Mouse (Mus musculus) left cerebral cortex, postnatal 10 days (tissue): ENCODE measurements around the gene Ttc28. TPM values are rescaled to one million over a fixed set of nuclear protein-coding genes. Genes with fewer than 3 reads are reported as not detected.
A peak's percentile ranks its signal among the peaks of the same experiment; 100 is the strongest.

Experiments used
- DNase-seq, 2 experiments: peaks; one replicate each; pipeline ENCODE4 v3.0.0; 2021 to 2022; ENCODE audit warnings: low spot score in 2 of 2, mixed read lengths in 1 of 2; ENCODE audit errors: extremely low spot score in 1 of 2
- intact Hi-C: fragments of 180-260 bp; cut with DNase I; formaldehyde crosslinking; loops from one replicate; pipeline ENCODE4 v1.15.1; 2025
- microRNA-seq: library from miRNA; unstranded; fragments of <30 nt; microRNA quantifications from one replicate; pipeline ENCODE4 v1.2.0, GENCODE M21; 2022
- total RNA-seq, 2 experiments: library from RNA; stranded (reverse); gene quantifications; 2 replicates each; pipeline ENCODE4 v1.2.3; 2021

Gene Ttc28
- total RNA-seq, 2 experiments from 2014 or later, result 22.3 to 30.9 TPM

DNA sequence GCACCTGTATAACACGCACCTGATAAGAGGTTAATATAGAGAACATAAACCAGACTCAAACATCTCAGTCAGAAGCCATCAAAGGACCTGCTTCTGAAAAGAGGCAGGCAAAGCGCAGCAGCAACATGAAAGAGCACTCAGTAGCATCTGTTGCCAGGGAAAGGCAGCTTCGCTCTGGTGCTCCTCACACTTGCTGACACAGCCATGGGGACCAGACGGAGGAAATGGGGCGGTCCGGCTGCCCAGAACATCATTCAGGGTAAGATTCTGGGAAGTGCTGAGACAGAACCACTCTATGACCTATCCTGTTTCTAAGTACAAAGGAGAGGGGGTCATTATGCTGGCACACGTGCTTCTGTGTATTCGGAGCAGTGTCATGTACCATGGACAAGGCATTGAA, 421.2 kb downstream of the Ttc28 start:
- no peak for DNase-seq
- intact Hi-C loops, result no loop called here

DNA sequence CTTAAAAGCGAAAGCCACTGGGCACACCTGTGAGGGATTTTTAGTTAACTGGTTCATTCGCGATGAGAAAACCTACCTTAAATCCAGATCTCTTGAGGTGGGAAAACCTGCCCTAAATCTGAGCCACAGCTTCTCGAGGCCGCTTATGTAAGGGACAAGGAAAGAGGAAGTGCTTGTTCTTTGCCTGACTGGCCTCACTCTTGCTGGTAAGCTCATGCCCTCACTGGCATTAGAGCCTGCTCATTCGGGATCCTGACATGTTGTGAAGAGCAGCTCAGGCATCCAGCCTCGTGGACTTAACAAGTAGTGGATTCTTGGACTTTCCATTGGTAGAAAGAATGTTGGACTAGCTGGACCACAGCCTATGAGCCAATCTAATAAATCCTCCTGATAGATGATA, 422.1 kb downstream of the Ttc28 start:
- intact Hi-C loops, result no loop called here
- DNase-seq, result no peak

- intact Hi-C loops, result no loop called here
- no peak for DNase-seq
Observed at GRCm38 (mm10) chr5:111304730-111305129, 425.1 kb downstream of the Ttc28 start.

DNA sequence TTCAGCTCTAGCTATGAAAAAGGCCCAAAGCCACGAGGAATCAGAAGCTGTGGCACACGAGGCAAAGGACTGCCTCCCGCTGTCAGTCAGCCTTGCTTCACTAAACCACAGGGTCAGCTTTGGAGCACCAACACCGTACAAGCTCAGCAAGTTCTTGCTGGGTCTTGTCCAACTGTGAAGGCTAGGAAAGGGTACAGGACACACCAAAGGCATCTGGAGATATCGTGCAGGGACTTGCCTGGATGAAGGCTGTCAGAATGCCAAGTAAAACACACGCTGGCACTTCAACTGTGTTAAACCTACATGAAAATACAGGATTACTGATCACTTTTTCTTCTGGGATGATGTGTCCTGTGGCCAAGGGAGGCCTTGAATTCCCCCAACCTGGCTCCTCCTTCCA, 430.6 kb downstream of the Ttc28 start:
- DNase-seq, result no peak
- intact Hi-C loops, result no loop called here

GRCm38 (mm10) chr5:111313833-111314232, 434.2 kb downstream of the Ttc28 start:
- intact Hi-C loops, result no loop called here
- DNase-seq, result no peak

DNA sequence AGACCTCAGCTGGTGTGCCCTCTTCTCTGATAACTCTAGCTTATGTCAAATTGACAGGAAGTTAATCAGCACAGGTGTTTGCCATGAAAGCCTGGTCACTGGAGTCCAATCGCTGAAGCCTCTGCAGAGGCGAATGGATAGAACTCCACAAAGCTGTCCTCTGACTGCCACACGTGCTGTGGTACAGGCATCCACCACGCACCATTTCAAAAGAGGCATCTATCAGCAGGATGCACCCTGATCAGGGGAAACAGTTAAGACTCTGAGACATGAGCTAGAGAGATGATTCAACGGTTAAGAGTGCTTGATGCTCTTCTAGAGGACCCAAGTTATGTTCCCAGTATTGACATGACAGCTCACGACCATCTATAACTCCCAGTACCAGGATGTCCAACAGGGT, 435.5 kb downstream of the Ttc28 start:
- no peak for DNase-seq
- intact Hi-C loops, result no loop called here

DNA sequence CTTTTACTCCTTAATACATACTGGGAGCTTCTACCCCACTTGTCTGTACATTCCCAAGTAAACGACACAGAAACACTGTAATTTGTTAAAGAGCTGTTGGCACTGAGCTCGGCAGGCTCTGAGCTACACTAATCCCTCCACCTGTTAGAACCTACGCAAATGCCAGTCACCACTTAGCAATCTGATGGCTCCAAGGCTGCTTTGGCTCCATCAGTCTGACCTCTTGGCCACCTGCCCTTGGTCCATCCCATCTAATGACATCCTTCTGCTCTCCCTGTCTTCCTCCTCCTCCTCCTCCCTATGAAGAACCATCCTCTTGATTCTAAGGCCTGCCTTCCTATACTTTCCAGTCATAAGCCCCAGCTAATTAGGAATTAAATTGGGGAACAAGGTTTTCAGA, 437.9 kb downstream of the Ttc28 start:
- intact Hi-C loops, result no loop called here
- no peak for DNase-seq

DNA sequence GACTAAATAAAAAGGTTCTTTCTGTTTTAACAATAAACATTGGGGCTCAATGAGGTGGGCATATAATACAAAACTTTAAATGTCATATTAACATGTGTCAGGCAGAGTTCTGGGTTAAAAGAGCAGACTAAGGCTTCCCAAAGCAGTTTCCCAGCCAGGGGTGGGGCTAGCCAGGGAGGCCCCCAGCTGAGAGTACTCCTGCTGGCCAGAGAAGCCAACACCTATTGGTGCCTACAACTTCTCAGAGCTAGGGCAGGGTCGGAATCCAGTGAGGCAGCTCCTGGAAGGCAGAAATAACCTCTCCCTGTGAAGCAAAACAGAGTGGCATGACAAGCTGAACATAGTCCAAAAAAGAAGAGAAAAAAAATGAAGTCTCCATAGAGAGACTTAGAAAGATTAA, 439.3 kb downstream of the Ttc28 start:
- intact Hi-C loops, result no loop called here
- no peak for DNase-seq

GRCm38 (mm10) chr5:111325813-111326212, 446.2 kb downstream of the Ttc28 start:
- no peak for DNase-seq
- intact Hi-C loops, result no loop called here

- intact Hi-C loops, result no loop called here
Observed at GRCm38 (mm10) chr5:111327420-111327819, 447.8 kb downstream of the Ttc28 start.

GRCm38 (mm10) chr5:111329782-111330416, 450.3 kb downstream of the Ttc28 start:
- intact Hi-C loops, result no loop called here
- DNase-seq, result no peak

More at GRCm38 (mm10) chr5:111327420-111327819, 447.8 kb downstream of the Ttc28 start:
- DNase-seq, result no peak

GRCm38 (mm10) chr5:111330417-111331098, 451.0 kb downstream of the Ttc28 start, which contains the start of gene Pitpnb:
Gene Pitpnb, plus strand, starts transcription at chr5:111330763.
- peak; percentile 96 to 99 for DNase-seq
- intact Hi-C loops, result no loop called here

DNA sequence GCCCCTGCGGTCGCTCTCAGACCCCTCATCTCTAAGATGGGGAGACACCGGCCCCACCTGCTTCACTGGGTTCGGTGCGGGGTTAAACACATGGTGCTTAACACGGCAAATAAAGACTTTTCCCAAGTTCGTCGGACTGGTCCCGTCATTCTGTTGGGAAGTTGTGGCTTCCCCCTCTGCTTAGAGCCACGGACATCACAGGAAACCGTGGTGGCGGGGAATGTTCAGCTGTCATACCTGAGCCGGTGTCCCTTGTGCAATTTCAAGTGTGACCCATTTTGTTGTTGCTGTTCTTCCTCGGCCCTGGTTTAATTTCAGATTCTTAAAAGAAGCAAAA, 451.5 kb downstream of the Ttc28 start:
- intact Hi-C loops, result no loop called here
- DNase-seq, result peak in 1 of 2 experiments; percentile 17

GRCm38 (mm10) chr5:111335939-111336691, 456.5 kb downstream of the Ttc28 start:
- intact Hi-C loops, result no loop called here
- no peak for DNase-seq

Small RNA genes lying within 50 kb of the gene (microRNA-seq; reads per million reads assigned to microRNA genes)
- 60.4 reads per million, percentile 51 among the genes with 10 or more reads in this experiment for gene Mir701

Other genes starting within 250 kb of the Ttc28 start
- gene Noc4l, start 226.4 kb upstream of the Ttc28 start, total RNA-seq, result 10 to 100 TPM; 30.9 to 32.7 TPM
- 10 to 100 TPM; 27.3 to 27.6 TPM for gene Ddx51, start 226.4 kb upstream of the Ttc28 start, total RNA-seq
- 10 to 100 TPM; 84.9 to 86.1 TPM for gene Ep400, start 109.1 kb upstream of the Ttc28 start, total RNA-seq
- 10 to 100 TPM; 19.4 TPM for gene Pus1, start 99.1 kb upstream of the Ttc28 start, total RNA-seq
- gene Ulk1, start 69.7 kb upstream of the Ttc28 start, total RNA-seq, result 10 to 100 TPM; 68.3 to 73.5 TPM
- 10 to 100 TPM in 1 of 2 experiments, 1 to 10 TPM in 1; 9.3 to 10.3 TPM for gene Hscb, start 40.0 kb upstream of the Ttc28 start, total RNA-seq
- 1 to 10 TPM; 1.2 to 2.0 TPM for gene Chek2, start 39.8 kb upstream of the Ttc28 start, total RNA-seq